Mouse (Mus musculus): ENCODE results near the gene Slc6a5.
A peak's percentile ranks its signal among the peaks of the same experiment; 100 is the strongest.

Slc6a5 gene

DNA sequence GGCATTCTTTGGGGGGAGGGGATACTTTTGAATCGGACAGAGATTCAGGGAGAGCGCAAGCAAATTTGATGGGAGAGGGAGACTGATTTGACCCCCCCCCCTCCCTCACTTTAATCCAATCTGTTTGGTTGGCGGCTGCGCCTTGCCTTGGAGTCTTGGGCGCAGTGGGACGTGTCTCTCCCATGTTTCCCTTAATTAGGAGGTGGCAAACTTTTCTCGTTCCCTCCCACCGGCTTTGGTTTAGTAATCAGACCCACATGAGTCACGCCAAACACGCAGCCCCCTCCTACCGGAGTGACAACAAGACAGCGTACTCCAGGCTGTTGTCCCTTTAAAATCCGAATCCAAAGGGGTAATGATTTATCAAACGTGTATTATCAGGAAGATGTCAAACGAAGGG lies at the start of gene Slc6a5:
Gene Slc6a5, plus strand, starts transcription at position 297 of the 400 bp plus-strand sequence.
- DNase-seq (ENCODE audit: low read depth, low spot score): no peak

DNA sequence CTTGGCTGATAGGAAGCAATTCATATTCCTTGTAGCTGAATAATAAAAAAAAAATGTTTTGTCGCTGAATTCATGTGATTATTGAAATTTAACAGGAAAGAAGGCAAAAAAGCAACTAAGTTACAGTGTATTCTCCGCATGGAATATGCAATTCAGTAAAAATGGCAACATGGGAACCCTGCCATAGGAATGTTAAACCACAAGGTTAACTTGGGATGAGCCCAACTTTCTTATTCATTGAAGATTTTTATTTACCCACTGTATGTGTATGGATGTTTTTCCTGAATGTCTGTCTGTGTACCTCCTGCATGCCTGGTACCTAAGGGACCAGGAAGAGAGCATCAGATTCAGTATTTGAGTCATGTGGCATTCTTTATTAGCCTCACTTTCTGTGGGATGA lies 48.8 kb upstream of the Slc6a5 start:
- no peak for DNase-seq (ENCODE audit: low read depth, low spot score)

DNA sequence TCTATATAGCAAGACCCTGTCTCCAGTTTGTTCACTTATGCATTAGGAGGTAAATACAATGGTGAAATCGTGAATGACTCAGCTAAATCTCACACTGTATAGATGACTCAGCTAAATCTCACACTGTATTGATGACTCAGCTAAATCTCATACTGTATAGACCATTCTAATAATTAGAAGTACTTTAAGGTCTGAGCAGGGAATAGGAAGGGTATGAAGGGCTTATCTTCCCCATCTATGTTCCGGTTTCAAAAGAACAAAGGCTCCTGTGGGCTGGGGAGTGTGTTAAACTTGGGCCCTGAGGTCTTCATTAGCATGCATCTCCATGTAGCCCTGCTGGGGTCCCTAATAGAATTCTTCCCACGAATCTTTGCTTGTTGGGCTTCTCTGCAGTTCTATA lies 46.2 kb upstream of the Slc6a5 start:
- DNase-seq (ENCODE audit: low read depth, low spot score): peak; percentile 41

- no peak for DNase-seq (ENCODE audit: low read depth, low spot score)
Observed at GRCm38 (mm10) chr7:49869656-49870055, 40.3 kb upstream of the Slc6a5 start.

DNA sequence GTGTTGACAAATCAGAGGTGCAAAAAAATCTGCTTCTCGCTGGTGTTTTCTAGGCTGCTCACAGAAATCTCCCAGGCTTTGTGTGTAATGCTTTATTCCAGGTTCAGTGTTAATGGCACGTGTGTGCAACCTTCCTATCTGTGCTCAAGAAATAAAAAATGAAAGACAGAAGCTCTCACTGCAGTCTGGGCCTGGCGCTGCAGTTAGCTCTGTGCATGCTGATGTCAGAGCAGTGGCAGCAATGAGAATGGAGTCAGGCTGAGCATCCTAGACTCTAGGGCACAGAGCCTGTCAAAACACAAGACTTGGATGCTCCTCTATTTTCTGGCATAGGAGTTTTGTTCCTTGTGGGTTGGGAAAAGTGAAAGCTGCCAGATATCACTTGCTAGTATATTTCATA lies 39.7 kb upstream of the Slc6a5 start:
- DNase-seq (ENCODE audit: low read depth, low spot score): no peak

DNA sequence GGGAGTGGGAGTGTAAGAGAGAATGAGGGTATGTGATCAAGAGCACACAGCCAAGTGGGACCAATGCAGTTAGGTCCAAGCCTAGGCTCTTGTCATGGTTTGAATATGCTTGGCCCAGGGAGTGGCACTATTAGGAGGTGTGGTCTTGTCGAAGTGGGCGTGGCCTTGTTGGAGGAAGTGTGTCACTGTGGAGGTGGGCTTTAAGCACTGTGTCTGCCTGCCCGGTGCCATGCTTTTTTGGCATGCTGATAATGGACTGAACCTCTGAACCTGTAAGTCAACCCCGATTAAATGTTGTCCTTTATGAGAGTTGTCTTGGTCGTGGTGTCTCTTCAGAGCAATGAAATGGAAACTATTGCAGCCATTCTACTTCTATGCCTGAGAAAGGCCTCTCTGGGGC lies 32.6 kb upstream of the Slc6a5 start:
- DNase-seq (ENCODE audit: low read depth, low spot score): peak; percentile 35

DNA sequence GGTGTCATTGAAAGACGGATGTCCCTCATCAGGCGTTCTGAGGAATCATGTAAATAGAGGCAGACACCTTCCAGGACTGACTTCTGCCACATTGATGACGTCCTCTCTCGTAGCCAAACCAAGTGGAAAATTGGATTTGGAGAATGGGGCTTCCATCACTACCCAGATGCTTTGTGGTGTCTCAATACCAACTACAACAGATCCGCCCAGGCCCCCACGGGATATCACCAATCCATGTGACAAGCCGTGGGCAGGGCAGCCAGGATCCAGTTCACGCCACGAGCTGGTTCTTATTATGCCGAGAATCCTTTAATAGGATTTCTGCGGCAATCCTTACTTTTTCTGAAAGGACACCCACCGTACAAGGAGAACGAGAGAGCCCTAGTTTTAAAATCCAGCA lies 30.9 kb upstream of the Slc6a5 start:
- no peak for DNase-seq (ENCODE audit: low read depth, low spot score)

- peak; percentile 21 for DNase-seq (ENCODE audit: low read depth, low spot score)
Observed at GRCm38 (mm10) chr7:49879998-49880707, 29.8 kb upstream of the Slc6a5 start.

DNA sequence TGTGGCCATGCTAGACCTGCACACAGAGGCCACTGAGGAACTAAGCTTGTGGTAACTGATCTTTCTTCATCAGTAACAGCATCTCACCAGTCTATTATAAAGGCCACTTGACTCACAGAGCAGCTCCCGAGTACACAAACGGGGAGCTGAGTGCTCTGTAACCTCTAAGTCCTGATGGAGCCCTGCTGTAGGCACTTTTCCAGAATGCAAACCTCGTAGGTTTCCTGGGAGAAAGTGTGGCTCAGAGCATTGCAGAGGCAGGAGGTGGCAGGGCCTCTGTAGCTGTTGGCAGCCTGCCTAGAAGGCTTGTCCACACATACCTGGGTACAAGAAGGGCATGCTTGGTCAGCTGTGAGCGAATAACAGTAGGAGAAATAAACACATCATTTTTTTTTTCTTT lies 27.7 kb upstream of the Slc6a5 start:
- no peak for DNase-seq (ENCODE audit: low read depth, low spot score)

GRCm38 (mm10) chr7:49882694-49883389 lies 27.1 kb upstream of the Slc6a5 start:
- no peak for DNase-seq (ENCODE audit: low read depth, low spot score)

- no peak for DNase-seq (ENCODE audit: low read depth, low spot score)
Observed at GRCm38 (mm10) chr7:49887776-49888390, 22.1 kb upstream of the Slc6a5 start.

- DNase-seq (ENCODE audit: low read depth, low spot score): no peak
Observed at GRCm38 (mm10) chr7:49894786-49895185, 15.2 kb upstream of the Slc6a5 start.

DNA sequence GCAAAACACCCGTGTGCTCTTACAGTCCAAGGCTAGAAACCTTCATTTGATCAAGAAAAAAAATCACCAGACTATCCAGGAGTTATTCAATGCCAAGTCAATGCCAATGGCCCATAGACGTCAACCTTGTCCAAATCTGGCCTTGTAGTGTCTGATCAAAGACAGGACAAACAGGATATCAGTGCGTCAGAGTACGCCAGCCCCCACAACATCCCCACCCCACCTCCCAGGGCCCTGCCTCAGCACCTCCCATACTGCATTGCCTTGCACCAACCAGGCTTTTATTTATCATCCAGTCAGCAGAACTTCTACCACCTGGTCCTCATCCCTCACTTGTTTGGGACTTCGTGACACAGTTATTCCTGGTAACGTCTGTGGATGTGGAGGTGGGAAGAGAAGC lies 14.7 kb upstream of the Slc6a5 start:
- no peak for DNase-seq (ENCODE audit: low read depth, low spot score)

DNA sequence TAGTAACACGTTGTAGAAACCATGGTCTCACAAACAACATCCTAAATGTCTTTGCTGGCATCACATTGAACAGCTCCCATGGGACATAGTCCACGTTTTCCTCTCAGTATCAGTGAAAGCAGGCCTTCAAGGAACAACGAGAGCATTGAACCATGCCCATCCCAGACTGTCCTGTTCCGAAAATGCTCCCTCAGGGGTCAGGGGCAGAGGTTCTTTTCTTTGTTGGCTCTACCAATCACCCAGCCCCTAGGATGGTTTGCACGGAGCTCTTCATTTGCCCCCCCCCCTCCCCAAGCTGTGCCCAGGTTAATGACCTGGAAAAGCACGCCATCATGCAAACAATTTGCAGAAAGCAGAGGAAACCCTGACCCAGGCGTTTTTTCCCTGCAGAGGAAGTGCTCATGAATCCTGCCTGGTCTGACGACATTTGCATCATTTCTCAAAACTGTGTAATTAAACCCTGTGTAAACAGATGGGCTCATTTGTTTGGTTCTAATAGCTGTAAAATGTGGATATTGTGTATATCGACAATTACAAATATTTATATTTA lies 7.9 kb upstream of the Slc6a5 start:
- no peak for DNase-seq (ENCODE audit: low read depth, low spot score)

GRCm38 (mm10) chr7:49907191-49908171 lies 2.5 kb upstream of the Slc6a5 start:
- DNase-seq (ENCODE audit: low read depth, low spot score): no peak

DNA sequence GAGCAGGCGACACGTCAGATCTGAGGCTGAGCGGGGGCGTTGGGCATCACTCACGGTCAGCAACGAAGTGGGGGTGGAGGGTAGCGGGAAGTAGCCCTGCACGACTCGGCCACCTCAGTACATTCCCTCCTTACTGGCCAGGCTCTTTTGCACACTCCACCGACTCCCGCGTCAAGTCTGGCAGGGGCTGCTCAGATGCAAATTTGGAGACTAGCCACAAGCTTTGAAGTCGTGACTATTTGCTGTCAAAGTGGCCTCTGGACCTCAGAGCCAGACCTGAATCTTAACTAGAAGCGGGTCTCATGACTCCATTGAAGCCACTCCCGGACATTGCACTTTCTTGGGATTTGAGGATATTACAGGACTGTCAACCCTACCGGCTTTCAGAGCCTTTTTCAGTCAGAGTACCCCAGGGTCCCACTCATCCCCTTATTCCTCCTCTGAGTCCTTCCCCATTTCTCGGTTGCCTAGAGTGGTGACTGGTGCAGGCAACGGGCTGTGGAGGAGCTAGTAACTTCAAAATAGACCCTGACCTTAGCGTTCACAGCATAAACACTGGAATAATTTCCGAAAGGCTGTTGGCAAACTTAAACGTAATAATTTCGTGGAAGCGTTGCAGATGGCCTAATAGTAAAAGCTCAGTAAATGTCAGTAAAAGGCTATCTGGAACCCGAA lies 1.6 kb upstream of the Slc6a5 start:
- DNase-seq (ENCODE audit: low read depth, low spot score): no peak

DNA sequence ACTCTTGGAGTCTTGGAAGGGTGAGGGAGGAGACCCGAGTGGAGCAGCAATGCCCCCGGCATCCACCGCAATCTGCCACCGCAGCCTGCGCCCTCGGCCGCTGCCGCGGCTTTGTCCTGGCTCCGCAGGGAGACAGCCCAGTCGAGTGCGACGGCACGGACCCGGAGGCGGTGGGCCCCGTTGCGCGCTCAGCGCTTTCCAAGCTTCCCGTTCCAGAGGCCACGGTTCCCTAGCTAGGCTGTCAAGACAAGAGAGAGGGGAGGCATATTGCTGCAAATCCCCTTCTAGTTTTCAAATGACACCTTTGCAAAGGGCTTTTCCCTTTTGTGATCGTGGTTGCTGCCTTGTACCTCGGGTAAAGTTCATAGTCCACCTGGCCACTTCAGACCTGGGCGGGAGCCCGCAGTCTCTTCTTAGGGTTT lies 945 bp upstream of the Slc6a5 start:
- DNase-seq (ENCODE audit: low read depth, low spot score): no peak

DNA sequence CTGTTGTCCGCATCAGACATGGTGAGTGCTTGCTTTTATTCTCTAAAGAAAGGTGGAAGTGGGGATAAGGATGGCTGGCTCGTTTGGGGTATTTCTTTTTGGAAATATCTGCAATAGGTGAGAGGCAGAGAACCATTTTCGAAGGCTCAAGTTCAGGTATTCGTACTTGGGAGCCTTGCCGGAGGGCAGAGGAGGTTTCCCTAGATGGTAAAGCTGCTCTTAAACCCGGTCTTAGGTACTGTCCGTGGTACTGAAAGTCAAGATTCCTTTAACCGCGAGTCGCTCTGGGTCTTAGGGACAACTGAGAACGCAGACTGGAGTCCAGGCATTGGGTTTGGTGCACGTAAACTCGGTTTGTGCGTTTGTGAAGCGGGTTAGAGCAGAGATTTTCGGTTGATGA lies 415 bp downstream of the Slc6a5 start:
- peak; percentile 93 for DNase-seq (ENCODE audit: low read depth, low spot score)

DNA sequence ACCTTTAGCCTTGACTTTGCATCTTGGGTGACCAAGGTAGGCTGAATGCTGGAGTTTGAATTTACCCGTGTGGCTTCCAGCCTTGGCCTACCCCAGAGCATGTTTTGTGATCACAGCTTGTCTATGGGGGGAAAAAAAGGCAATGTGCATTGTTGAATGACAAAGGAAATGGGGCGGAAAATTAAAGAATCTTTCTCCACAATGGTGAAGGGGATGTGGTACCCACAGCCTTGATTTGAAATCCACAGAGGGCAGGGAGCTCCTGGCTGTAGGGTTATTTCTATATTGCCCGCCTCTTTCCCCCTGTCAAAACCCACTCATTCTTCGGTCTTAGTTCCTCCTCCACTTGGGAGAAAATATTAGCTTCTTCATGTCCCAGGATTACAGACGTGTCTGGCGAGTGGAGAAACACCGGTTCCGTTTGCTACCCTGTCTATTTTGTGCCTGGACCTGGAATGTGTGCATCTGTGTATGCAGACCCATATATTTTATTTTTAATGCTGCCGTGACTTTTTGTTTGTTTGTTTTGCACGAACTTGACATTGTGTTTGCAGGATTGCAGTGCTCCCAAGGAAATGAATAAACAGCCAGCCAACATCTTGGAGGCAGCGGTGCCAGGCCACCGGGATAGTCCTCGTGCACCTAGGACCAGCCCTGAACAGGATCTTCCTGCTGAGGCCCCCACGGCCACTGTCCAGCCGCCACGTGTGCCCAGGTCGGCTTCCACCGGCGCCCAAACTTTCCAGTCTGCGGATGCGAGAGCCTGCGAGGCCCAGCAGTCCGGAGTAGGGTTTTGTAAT lies 1.4 kb downstream of the Slc6a5 start:
- DNase-seq (ENCODE audit: low read depth, low spot score): no peak

DNA sequence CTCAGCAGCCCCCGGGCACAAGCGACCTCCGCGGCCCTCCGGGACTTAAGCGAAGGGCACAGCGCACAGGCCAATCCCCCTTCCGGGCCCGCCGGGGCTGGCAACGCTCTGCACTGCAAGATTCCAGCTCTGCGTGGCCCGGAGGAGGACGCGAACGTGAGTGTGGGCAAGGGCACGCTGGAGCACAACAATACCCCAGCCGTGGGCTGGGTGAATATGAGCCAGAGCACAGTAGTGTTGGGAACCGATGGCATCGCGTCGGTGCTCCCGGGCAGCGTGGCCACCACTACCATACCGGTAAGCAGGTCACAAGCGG lies 2.0 kb downstream of the Slc6a5 start:
- DNase-seq (ENCODE audit: low read depth, low spot score): no peak

All from ES-CJ7 (cell line).